Mouse (Mus musculus) thymus, postnatal 0 days (tissue): ENCODE data around the gene Vmn2r59. TPM values are rescaled to one million over a fixed set of nuclear protein-coding genes. Genes with fewer than 3 reads are reported as not detected.
"Not testable (repeated sequence)": the region's sequence is repeated elsewhere in the genome, so short reads cannot be mapped to it uniquely, and the experiment has no call there.

Experiments
- DNase-seq: peaks from one replicate; pipeline ENCODE4 v3.0.0-alpha.2; 2015; ENCODE audit warnings: low spot score
- polyA plus RNA-seq: library from polyadenylated mRNA; unstranded; fragments of >200 nt; fragmentation: Nextera tagmentation; extraction: Ambion mirVana; gene quantifications from 2 replicates; pipeline ENCODE4 v1.2.1, GENCODE M21; 2015

The Vmn2r59 gene
- not detected in 2 replicates for polyA plus RNA-seq

DNA sequence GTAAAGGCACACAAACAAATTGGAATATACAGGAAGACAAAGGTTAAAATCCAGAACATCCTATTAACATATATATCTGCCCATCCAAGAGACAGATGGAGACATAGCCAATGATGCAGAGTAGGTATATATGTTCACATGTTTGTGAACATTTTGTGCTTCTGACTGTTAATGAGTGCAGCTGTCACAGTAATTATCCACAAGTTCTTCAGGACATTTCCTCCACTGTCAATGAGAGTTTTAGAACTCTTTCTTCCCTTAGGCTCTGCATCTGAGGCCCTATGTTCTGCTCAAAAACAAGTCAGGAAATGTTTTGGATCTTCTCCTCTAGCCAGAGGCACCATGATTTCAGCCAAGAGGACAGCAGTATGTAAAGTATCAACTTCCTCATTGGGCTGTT is at the start of gene Vmn2r59:
Gene Vmn2r59, minus strand, starts transcription at position 101 of the 400 bp plus-strand sequence.
- no peak for DNase-seq

DNA sequence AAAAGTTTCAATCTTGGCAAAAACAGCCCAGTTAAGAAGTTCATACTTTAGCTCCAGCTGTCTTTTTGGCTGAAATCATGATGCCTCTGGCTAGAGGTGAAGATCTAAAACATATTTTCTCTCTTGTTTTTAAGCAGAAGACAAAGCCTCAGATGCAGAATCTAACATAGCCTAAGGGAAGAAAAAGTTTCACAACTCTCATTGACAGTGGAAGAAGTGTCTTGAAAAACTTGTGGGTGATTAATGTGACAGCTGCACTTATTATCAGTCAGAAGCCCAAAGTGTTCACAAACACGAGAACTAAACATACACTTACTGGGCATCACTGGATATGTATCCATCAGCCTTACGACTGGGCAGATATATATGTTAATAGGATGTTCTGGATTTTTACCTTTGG is 48.6 kb upstream of the Vmn2r59 start, which contains the start of gene Vmn2r60:
Gene Vmn2r60, plus strand, starts transcription at position 301 of the 400 bp plus-strand sequence.
- DNase-seq, result no peak

DNA sequence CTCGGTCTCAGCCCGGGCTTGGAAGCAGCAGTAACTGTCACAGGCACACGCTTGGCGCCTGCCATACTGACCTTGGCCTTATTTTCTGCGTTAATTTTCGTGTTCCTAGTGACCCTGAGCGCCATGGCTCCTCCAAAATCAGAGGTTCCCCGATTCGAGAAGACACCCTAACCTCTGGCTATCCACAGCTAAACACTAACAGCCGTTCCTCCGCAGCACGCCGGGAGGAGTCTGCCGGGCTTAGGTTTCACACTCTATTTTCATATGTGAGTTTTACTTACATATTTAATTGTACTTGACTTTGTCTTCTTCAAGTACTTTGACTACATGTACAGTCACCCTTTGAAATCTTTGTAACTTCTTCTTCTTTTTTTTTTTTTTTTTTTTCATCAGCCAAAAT is 48.2 kb upstream of the Vmn2r59 start:
- not testable (repeated sequence) for DNase-seq

Other genes starting within 250 kb of the Vmn2r59 start
- gene Vmn2r58, start 186.3 kb downstream of the Vmn2r59 start, polyA plus RNA-seq, result not detected in 2 replicates
- gene Vmn2r60, start 48.7 kb upstream of the Vmn2r59 start, polyA plus RNA-seq, result not detected in 2 replicates
- not detected in 2 replicates for gene Vmn2r61, start 201.0 kb upstream of the Vmn2r59 start, polyA plus RNA-seq